Mouse (Mus musculus) embryonic facial prominence, embryonic 13.5 days (tissue): ENCODE measurements around the gene Zmym4. TPM values are rescaled to one million over a fixed set of nuclear protein-coding genes. Genes with fewer than 3 reads are reported as not detected.
A peak's percentile ranks its signal among the peaks of the same experiment; 100 is the strongest.
"Not testable (repeated sequence)": the region's sequence is repeated elsewhere in the genome, so short reads cannot be mapped to it uniquely, and the experiment has no call there.

Source experiments
- ATAC-seq: fragments of 200-750 bp; cut with Nextera tagmentation; 2 replicates; pipeline ENCODE4 v1.8.0; 2017; ENCODE audit warnings: low read depth; ENCODE audit not compliant: insufficient number of reproducible peaks, insufficient read depth, low FRiP score, low TSS enrichment
- H3K27ac ChIP-seq: fragments of 300-500 bp; sonication (generic); 2 replicates; pipeline ENCODE4 v1.5.1; 2015; ENCODE audit warnings: moderate library complexity, mild to moderate bottlenecking, inconsistent platforms
- H3K27me3 ChIP-seq: fragments of 300-500 bp; sonication (generic); 2 replicates; pipeline ENCODE4 v1.6.1; 2015; ENCODE audit warnings: mild to moderate bottlenecking, inconsistent platforms
- H3K36me3 ChIP-seq: fragments of 300-500 bp; sonication (generic); 2 replicates; pipeline ENCODE4 v1.6.1; 2015; ENCODE audit warnings: mild to moderate bottlenecking, inconsistent platforms
- H3K4me1 ChIP-seq: fragments of 300-500 bp; sonication (generic); 2 replicates; pipeline ENCODE4 v1.6.1; 2015; ENCODE audit warnings: inconsistent platforms
- H3K4me2 ChIP-seq: fragments of 300-500 bp; sonication (generic); 2 replicates; pipeline ENCODE4 v1.6.1; 2015; ENCODE audit warnings: moderate library complexity, mild to moderate bottlenecking, inconsistent platforms
- H3K4me3 ChIP-seq: fragments of 300-500 bp; sonication (generic); 2 replicates; pipeline ENCODE4 v1.5.1; 2015; ENCODE audit warnings: mild to moderate bottlenecking, inconsistent platforms
- H3K9ac ChIP-seq: fragments of 300-500 bp; sonication (generic); 2 replicates; pipeline ENCODE4 v1.6.1; 2015; ENCODE audit warnings: mild to moderate bottlenecking, inconsistent platforms
- H3K9me3 ChIP-seq: fragments of 300-500 bp; sonication (generic); 2 replicates; pipeline ENCODE4 v1.6.1; 2016; ENCODE audit warnings: inconsistent platforms
- WGBS: fragments of 180-500 bp; shearing (Covaris S2); methylation state at CpG from one replicate; pipeline ENCODE4 v1.1.7; 2015; ENCODE audit warnings: mixed read lengths; 5-methylcytosine and 5-hydroxymethylcytosine counted together
- polyA plus RNA-seq: library from polyadenylated mRNA; unstranded; fragments of >200 nt; fragmentation: Nextera tagmentation; extraction: Ambion mirVana; gene quantifications from 2 replicates; pipeline ENCODE4 v1.2.1, GENCODE M21; 2015

Gene Zmym4
- 27.0 and 34.4 TPM in 2 replicates for polyA plus RNA-seq

- H3K27ac ChIP-seq, result peak within 1 kb of the TSS; percentile 97
- peak within 1 kb of the TSS; percentile 81 for H3K4me2 ChIP-seq
- no peaks in the 10 kb centered on the region for H3K36me3 ChIP-seq
- 9% methylated on average over 29 of the region's 54 CpGs for WGBS
- peak within 1 kb of the TSS; percentile 90 for H3K4me3 ChIP-seq
- peak within 1 kb of the TSS; percentile 97 for H3K9ac ChIP-seq
- no peaks in the 10 kb centered on the region for H3K27me3 ChIP-seq
- H3K9me3 ChIP-seq, result 0 out of 2 replicates have a peak, but pooled peaks cover 3% of the 10 kb centered on the region
- H3K4me1 ChIP-seq, result peaks cover 5% of the 10 kb centered on the region; the same call in 1 of the 2 replicates
- ATAC-seq, result peak; percentile 91
Measured at GRCm38 (mm10) chr4:126967864-126968821, at the start of gene Zmym4. Gene Zmym4 (minus strand): TSS chr4:126968135.

- no peak for ATAC-seq
- H3K27me3 ChIP-seq, result no peaks in the 10 kb centered on the region
- H3K4me1 ChIP-seq, result no peaks in the 10 kb centered on the region
- H3K4me3 ChIP-seq, result no peak overlapping the region
- no peak overlapping the region for H3K4me2 ChIP-seq
- no peaks in the 10 kb centered on the region for H3K36me3 ChIP-seq
- no peak overlapping the region for H3K27ac ChIP-seq
- H3K9me3 ChIP-seq, result no peaks in the 10 kb centered on the region
- H3K9ac ChIP-seq, result no peak overlapping the region
- 83% methylated on average over 4 of the region's 4 CpGs for WGBS
Measured at GRCm38 (mm10) chr4:127016366-127016765, 48.4 kb upstream of the Zmym4 start.

GRCm38 (mm10) chr4:127015294-127015993 lies 47.5 kb upstream of the Zmym4 start:
- H3K9me3 ChIP-seq, H3K36me3 ChIP-seq, H3K27ac ChIP-seq, H3K27me3 ChIP-seq, H3K4me1 ChIP-seq: not testable (repeated sequence)
- Histone ChIP-seq H3K4me2 (peak overlapping the region; percentile 44), H3K4me3 (peak overlapping the region; percentile 35), H3K9ac (0 out of 2 replicates have a peak overlapping the region, but pooled peaks have one; percentile 36)
- 15% methylated on average over 14 of the region's 26 CpGs for WGBS
- peak; percentile 67; the same call in 1 of the 2 replicates for ATAC-seq

- Histone ChIP-seq H3K4me1 (peaks cover 13% of the 10 kb centered on the region), H3K36me3 (no peaks in the 10 kb centered on the region), H3K9ac (peak overlapping the region; percentile 65), H3K9me3 (no peaks in the 10 kb centered on the region), H3K4me2 (peak overlapping the region; percentile 63), H3K4me3 (peak overlapping the region; percentile 42), H3K27me3 (no peaks in the 10 kb centered on the region), H3K27ac (peak overlapping the region; percentile 39; the same call in 1 of the 2 replicates)
- 0 out of 2 replicates have a peak, but pooled peaks have one; percentile 32 for ATAC-seq
- 17% methylated on average over 25 of the region's 25 CpGs for WGBS
Measured at GRCm38 (mm10) chr4:127005113-127005936, 37.4 kb upstream of the Zmym4 start.

GRCm38 (mm10) chr4:127004384-127004783 lies 36.4 kb upstream of the Zmym4 start:
- no peak overlapping the region for H3K4me3 ChIP-seq
- no peak overlapping the region for H3K27ac ChIP-seq
- peaks cover 13% of the 10 kb centered on the region for H3K4me1 ChIP-seq
- 0 out of 2 replicates have a peak overlapping the region, but pooled peaks have one; percentile 65 for H3K9ac ChIP-seq
- H3K9me3 ChIP-seq, result no peaks in the 10 kb centered on the region; the same call in 1 of the 2 replicates
- H3K36me3 ChIP-seq, result no peaks in the 10 kb centered on the region
- ATAC-seq, result no peak
- H3K27me3 ChIP-seq, result no peaks in the 10 kb centered on the region
- WGBS, result 61% methylated on average over 3 of the region's 3 CpGs
- no peak overlapping the region; the same call in 1 of the 2 replicates for H3K4me2 ChIP-seq

GRCm38 (mm10) chr4:127000601-127001105 lies 32.7 kb upstream of the Zmym4 start:
- no peak for ATAC-seq
- 42% methylated on average over 8 of the region's 8 CpGs for WGBS
- H3K4me2 ChIP-seq, result no peak overlapping the region
- H3K4me1 ChIP-seq, result peaks cover 13% of the 10 kb centered on the region
- H3K27me3 ChIP-seq, result no peaks in the 10 kb centered on the region
- no peaks in the 10 kb centered on the region for H3K36me3 ChIP-seq
- H3K4me3 ChIP-seq, result no peak overlapping the region
- no peak overlapping the region for H3K9ac ChIP-seq
- no peaks in the 10 kb centered on the region; the same call in 1 of the 2 replicates for H3K9me3 ChIP-seq
- no peak overlapping the region for H3K27ac ChIP-seq

- H3K27ac ChIP-seq, H3K4me2 ChIP-seq, H3K9ac ChIP-seq, ATAC-seq, H3K27me3 ChIP-seq, H3K36me3 ChIP-seq, H3K9me3 ChIP-seq, H3K4me3 ChIP-seq, H3K4me1 ChIP-seq: not testable (repeated sequence)
- WGBS, result 96% methylated on average over 16 of the region's 16 CpGs
Measured at GRCm38 (mm10) chr4:126999372-126999771, 31.4 kb upstream of the Zmym4 start.

- Histone ChIP-seq H3K36me3 (no peaks in the 10 kb centered on the region), H3K4me2 (no peak overlapping the region), H3K4me3 (no peak overlapping the region), H3K27ac (no peak overlapping the region), H3K4me1 (no peaks in the 10 kb centered on the region), H3K27me3 (no peaks in the 10 kb centered on the region), H3K9me3 (no peaks in the 10 kb centered on the region), H3K9ac (no peak overlapping the region)
- 65% methylated on average over 5 of the region's 5 CpGs for WGBS
- ATAC-seq, result no peak
Measured at GRCm38 (mm10) chr4:126992356-126992755, 24.4 kb upstream of the Zmym4 start.

- H3K36me3 ChIP-seq, result no peaks in the 10 kb centered on the region
- H3K4me2 ChIP-seq, result no peak overlapping the region
- no peaks in the 10 kb centered on the region for H3K4me1 ChIP-seq
- no peak overlapping the region for H3K4me3 ChIP-seq
- H3K27ac ChIP-seq, result no peak overlapping the region
- no peak for ATAC-seq
- H3K9ac ChIP-seq, result no peak overlapping the region
- no peaks in the 10 kb centered on the region for H3K27me3 ChIP-seq
- no peaks in the 10 kb centered on the region for H3K9me3 ChIP-seq
Measured at GRCm38 (mm10) chr4:126990553-126990952, 22.6 kb upstream of the Zmym4 start.

GRCm38 (mm10) chr4:126988503-126988902 lies 20.6 kb upstream of the Zmym4 start:
- ATAC-seq, result no peak
- H3K27ac ChIP-seq, result no peak overlapping the region
- no peaks in the 10 kb centered on the region for H3K36me3 ChIP-seq
- H3K9ac ChIP-seq, result no peak overlapping the region
- H3K9me3 ChIP-seq, result no peaks in the 10 kb centered on the region
- no peak overlapping the region for H3K4me2 ChIP-seq
- H3K4me1 ChIP-seq, result no peaks in the 10 kb centered on the region
- H3K27me3 ChIP-seq, result no peaks in the 10 kb centered on the region
- 62% methylated on average over 4 of the region's 4 CpGs for WGBS
- H3K4me3 ChIP-seq, result no peak overlapping the region

GRCm38 (mm10) chr4:126986768-126987167 lies 18.8 kb upstream of the Zmym4 start:
- 82% methylated on average over 5 of the region's 5 CpGs for WGBS

More at GRCm38 (mm10) chr4:126986768-126987167, 18.8 kb upstream of the Zmym4 start:
- Histone ChIP-seq H3K4me1 (no peaks in the 10 kb centered on the region), H3K27me3 (no peaks in the 10 kb centered on the region), H3K4me2 (no peak overlapping the region), H3K4me3 (no peak overlapping the region), H3K9me3 (no peaks in the 10 kb centered on the region), H3K36me3 (no peaks in the 10 kb centered on the region), H3K9ac (no peak overlapping the region), H3K27ac (no peak overlapping the region)
- ATAC-seq, result no peak
